Mouse (Mus musculus) testis, adult 2 months (tissue): ENCODE data around the gene Gm21981.

Experiments
- CTCF ChIP-seq: fragments of 200-500 bp; IDR thresholded peaks from 2 replicates; pipeline ENCODE4 v1.5.1; 2012; ENCODE audit warnings: low read depth, mild to moderate bottlenecking, inconsistent platforms, low read length, moderate library complexity; ENCODE audit not compliant: control insufficient read depth, insufficient read depth, insufficient replicate concordance
- POLR2A ChIP-seq: fragments of 200-500 bp; IDR thresholded peaks from 2 replicates; pipeline ENCODE4 v1.6.1; 2012; ENCODE audit warnings: low read depth, mild to moderate bottlenecking, inconsistent platforms, low read length, moderate library complexity; ENCODE audit not compliant: control insufficient read depth

DNA sequence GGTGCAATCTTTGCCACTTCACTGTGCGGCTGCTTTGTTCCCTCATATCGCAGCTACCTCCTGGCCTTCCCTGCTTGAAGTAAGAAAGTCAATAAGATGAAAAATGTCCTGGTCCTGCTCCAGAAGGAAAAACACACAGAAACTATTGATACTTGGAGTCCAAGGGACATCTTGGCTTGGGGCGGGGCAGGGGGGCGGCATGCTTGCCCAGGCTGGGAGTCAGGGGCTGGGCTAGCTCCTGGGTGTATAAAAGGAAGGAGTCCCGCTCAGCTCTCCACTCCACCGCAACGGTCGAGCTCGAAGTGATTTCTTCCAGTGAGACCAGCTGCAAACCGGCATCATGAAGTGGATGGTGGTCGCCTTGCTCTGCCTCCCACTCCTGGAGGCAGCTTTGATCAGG, 32.3 kb upstream of the Gm21981 start, which contains the start of gene Pgc:
- no peak for TF ChIP-seq CTCF
- TF ChIP-seq POLR2A = no peak
